Mouse (Mus musculus) heart, postnatal 10 days (tissue): ENCODE results near the gene Nek6. TPM values are rescaled to one million over a fixed set of nuclear protein-coding genes. Genes with fewer than 3 reads are reported as not detected.

Source experiments
- microRNA-seq, 2 experiments: library from miRNA; unstranded; fragments of <30 nt; microRNA quantifications; one replicate each; pipeline ENCODE4 v1.2.0; 2022
- total RNA-seq, 2 experiments: library from RNA; stranded (reverse); gene quantifications; 2 replicates each; pipeline ENCODE4 v1.2.3; 2021

The Nek6 gene
- total RNA-seq, 2 experiments from 2014 or later: 10.6 to 15.2 TPM

Small RNAs within 50 kb of the gene (microRNA-seq; reads per million reads assigned to microRNA genes)
- gene Gm27634: 0 reads per million in 2 experiments

Other genes with a start within 250 kb of the Nek6 start
- gene Dennd1a, start 224.3 kb upstream of the Nek6 start, total RNA-seq: 10 to 100 TPM; 27.3 to 29.0 TPM
- under 1 TPM in 1 of 2 experiments, not detected in 1; 0.15 TPM for gene Lhx2, start 172.4 kb upstream of the Nek6 start, total RNA-seq
- gene Psmb7, start 132.4 kb downstream of the Nek6 start, total RNA-seq: 100 to 1,000 TPM; 253 to 257 TPM
- gene Nr5a1, start 202.9 kb downstream of the Nek6 start, total RNA-seq: under 1 TPM; 0.12 to 0.15 TPM